Mouse (Mus musculus) midbrain, embryonic 14.5 days (tissue): ENCODE results near the gene Wls. TPM values are rescaled to one million over a fixed set of nuclear protein-coding genes. Genes with fewer than 3 reads are reported as not detected.

Source experiments
- ATAC-seq: fragments of 200-750 bp; cut with Nextera tagmentation; 2 replicates; pipeline ENCODE4 v1.8.0; 2017; ENCODE audit warnings: moderate number of reproducible peaks, moderate library complexity; ENCODE audit not compliant: low FRiP score, low TSS enrichment
- DNase-seq: peaks from one replicate; pipeline ENCODE4 v3.0.0-alpha.2; 2015
- H3K27ac ChIP-seq: fragments of 300-500 bp; sonication (generic); replicated peaks from 2 replicates; pipeline ENCODE4 v1.5.1; 2014; ENCODE audit warnings: mild to moderate bottlenecking, low read depth, low read length, moderate library complexity
- H3K27me3 ChIP-seq: fragments of 300-500 bp; sonication (generic); 2 replicates; pipeline ENCODE4 v1.6.1; 2014; ENCODE audit warnings: low read length, control low read depth, mixed read lengths; ENCODE audit not compliant: control insufficient read depth, insufficient read depth
- H3K36me3 ChIP-seq: fragments of 300-500 bp; sonication (generic); 2 replicates; pipeline ENCODE4 v1.6.1; 2014; ENCODE audit warnings: low read length, control low read depth; ENCODE audit not compliant: control insufficient read depth, insufficient read depth
- H3K4me1 ChIP-seq: fragments of 300-500 bp; sonication (generic); 2 replicates; pipeline ENCODE4 v1.6.1; 2014; ENCODE audit warnings: mild to moderate bottlenecking, antibody characterized with exemption, low read length, control low read depth; ENCODE audit not compliant: control insufficient read depth, insufficient read depth
- H3K4me2 ChIP-seq: fragments of 300-500 bp; sonication (generic); 2 replicates; pipeline ENCODE4 v1.6.1; 2014; ENCODE audit warnings: mild to moderate bottlenecking, low read length, moderate library complexity
- H3K4me3 ChIP-seq: fragments of 300-500 bp; sonication (generic); replicated peaks from 2 replicates; pipeline ENCODE4 v1.5.1; 2014; ENCODE audit warnings: low read depth, low read length
- H3K9ac ChIP-seq: fragments of 300-500 bp; sonication (generic); replicated peaks from 2 replicates; pipeline ENCODE4 v1.6.1; 2014; ENCODE audit warnings: mild to moderate bottlenecking, low read length, moderate library complexity
- H3K9me3 ChIP-seq: fragments of 300-500 bp; sonication (generic); 2 replicates; pipeline ENCODE4 v1.6.1; 2016; ENCODE audit warnings: low read length, control low read depth, mixed read lengths; ENCODE audit not compliant: control insufficient read depth
- WGBS: fragments of 180-500 bp; shearing (Covaris S2); extraction: QIAGEN DNeasy Blood & Tissue Kit; methylation state at CpG from one replicate; pipeline ENCODE4 v1.1.7; 2014; 5-methylcytosine and 5-hydroxymethylcytosine counted together
- polyA plus RNA-seq: library from polyadenylated mRNA; unstranded; fragments of >200 nt; fragmentation: Nextera tagmentation; extraction: Ambion mirVana; gene quantifications from 2 replicates; pipeline ENCODE4 v1.2.1, GENCODE M21; 2014

Gene Wls
- polyA plus RNA-seq, 1 experiment from 2014 or later, result 104 TPM

DNA sequence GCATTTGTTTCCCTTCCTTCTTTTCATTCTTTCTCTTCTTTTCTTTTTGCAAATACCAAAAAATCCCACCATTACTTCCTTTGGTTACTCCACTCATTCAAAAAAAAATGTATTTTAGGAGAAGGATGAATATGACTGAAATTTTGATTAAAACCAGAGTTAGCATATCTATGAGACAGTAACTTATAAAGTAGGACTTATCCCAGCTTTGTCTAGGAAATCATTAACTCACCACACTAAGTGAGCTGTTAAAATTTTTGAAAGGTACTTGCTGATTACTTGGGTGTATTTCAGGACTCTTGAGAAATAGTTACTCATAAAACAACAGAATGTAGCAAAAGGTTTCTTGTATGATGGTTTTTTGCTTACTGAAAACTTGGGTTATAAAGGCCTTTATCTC is 8.7 kb downstream of the Wls start:
- no peak overlapping the region for H3K27ac ChIP-seq
- H3K27me3 ChIP-seq, result no peaks in the 10 kb centered on the region
- H3K4me2 ChIP-seq, result no peak overlapping the region
- H3K9ac ChIP-seq, result no peak overlapping the region
- H3K4me1 ChIP-seq, result no peaks in the 10 kb centered on the region
- no peaks in the 10 kb centered on the region for H3K36me3 ChIP-seq
- H3K9me3 ChIP-seq, result no peaks in the 10 kb centered on the region
- H3K4me3 ChIP-seq, result no peak overlapping the region
- ATAC-seq (no peak), DNase-seq (no peak)

DNA sequence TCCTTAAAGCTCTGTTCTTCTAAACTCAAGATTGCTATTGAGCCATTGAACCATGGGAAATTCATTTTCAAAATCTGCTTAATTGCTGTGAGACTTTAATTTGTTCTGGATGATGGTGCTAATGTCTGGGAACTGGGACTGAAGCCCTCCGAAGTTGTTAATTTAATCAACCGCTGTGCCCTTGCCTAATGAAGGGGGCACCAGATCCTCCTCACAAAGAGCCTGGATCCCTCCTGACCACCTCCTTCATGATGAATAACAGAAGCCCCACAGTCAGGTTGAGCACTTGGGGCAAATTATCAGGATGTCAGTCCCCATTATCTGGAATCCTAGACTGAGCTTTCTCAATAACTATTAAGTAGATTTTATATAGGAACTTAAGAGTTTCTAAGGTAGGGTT is 12.0 kb downstream of the Wls start:
- H3K27me3 ChIP-seq, result no peaks in the 10 kb centered on the region
- no peak for ATAC-seq
- DNase-seq, result peak; percentile 6
- WGBS, result 31% methylated on average over 2 of the region's 2 CpGs
- no peak overlapping the region for H3K9ac ChIP-seq
- no peak overlapping the region for H3K27ac ChIP-seq
- no peak overlapping the region for H3K4me3 ChIP-seq
- no peak overlapping the region for H3K4me2 ChIP-seq
- no peaks in the 10 kb centered on the region for H3K4me1 ChIP-seq
- H3K36me3 ChIP-seq, result no peaks in the 10 kb centered on the region
- no peaks in the 10 kb centered on the region for H3K9me3 ChIP-seq

DNA sequence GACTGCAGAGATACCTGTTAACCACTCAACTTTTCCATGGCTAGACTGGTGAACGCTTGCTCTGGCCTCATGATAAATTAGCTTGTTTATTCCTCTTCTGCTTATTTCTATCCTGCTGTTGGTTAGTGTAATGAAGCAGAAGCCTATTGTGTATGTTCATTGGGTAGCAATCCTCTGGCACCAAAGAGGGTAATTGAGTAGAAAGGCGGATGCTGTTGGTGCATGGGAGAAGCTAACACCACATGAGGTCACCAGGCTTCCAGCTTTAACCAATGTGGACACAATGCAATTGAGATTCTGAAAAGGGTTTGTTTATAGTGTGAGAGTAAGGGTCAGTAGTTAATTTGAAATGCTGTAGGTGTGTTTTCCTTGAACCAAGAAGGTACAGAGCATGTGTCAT is 12.5 kb downstream of the Wls start:
- DNase-seq, result no peak
- H3K4me1 ChIP-seq, result no peaks in the 10 kb centered on the region
- no peak overlapping the region for H3K4me3 ChIP-seq
- no peak for ATAC-seq
- H3K9me3 ChIP-seq, result no peaks in the 10 kb centered on the region
- no peak overlapping the region for H3K9ac ChIP-seq
- no peak overlapping the region for H3K4me2 ChIP-seq
- WGBS, result 49% methylated on average over 2 of the region's 2 CpGs
- no peak overlapping the region for H3K27ac ChIP-seq
- H3K27me3 ChIP-seq, result no peaks in the 10 kb centered on the region
- H3K36me3 ChIP-seq, result no peaks in the 10 kb centered on the region

DNA sequence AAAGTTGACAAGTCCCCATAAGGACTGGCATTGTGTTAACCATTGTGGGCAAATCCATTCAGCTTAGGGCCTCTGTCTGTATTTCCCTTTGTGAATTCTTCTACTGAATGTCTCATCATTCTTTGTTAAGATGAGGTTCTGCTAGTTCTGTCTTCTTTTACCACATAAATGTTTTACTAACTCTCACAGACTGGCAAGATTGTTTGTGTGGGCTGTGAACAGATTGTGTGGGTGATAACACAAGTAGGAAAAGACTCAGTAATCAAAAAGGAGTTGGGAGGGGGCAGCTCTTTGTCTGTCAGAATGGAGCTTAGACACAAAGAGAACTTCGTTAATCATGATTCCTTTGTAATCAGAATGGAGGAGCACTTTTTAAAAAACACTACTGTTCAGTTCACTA is 17.6 kb downstream of the Wls start:
- ATAC-seq (no peak), DNase-seq (no peak)
- Histone ChIP-seq H3K4me3 (no peak overlapping the region), H3K4me1 (no peaks in the 10 kb centered on the region), H3K36me3 (no peaks in the 10 kb centered on the region), H3K27ac (no peak overlapping the region), H3K27me3 (no peaks in the 10 kb centered on the region), H3K9ac (no peak overlapping the region), H3K9me3 (no peaks in the 10 kb centered on the region), H3K4me2 (no peak overlapping the region)
- 63% methylated on average over 1 of the region's 1 CpGs for WGBS

DNA sequence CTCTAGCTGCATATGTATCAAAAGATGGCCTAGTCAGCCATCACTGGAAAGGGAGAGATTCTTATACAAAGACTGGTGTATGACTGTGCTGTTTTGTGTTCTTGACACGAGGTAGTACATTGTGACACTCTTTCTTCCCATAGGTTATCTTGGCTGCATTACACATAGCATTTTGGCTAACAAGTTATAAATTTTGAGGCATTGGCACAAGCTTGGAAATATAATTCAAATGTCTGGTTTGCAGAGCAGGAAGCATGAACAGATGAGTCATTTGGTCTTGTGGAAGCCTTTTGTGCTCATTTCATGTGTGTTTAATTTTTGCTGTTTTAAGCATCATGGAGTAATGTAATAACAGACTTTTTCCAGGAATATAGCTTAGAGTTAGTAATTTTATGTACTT is 26.2 kb downstream of the Wls start:
- no peak overlapping the region for H3K4me2 ChIP-seq
- DNase-seq (no peak), ATAC-seq (no peak)
- H3K36me3 ChIP-seq, result no peaks in the 10 kb centered on the region
- H3K27me3 ChIP-seq, result no peaks in the 10 kb centered on the region
- H3K4me1 ChIP-seq, result no peaks in the 10 kb centered on the region
- no peak overlapping the region for H3K27ac ChIP-seq
- no peak overlapping the region for H3K4me3 ChIP-seq
- no peaks in the 10 kb centered on the region for H3K9me3 ChIP-seq
- 86% methylated on average over 1 of the region's 1 CpGs for WGBS
- no peak overlapping the region for H3K9ac ChIP-seq

DNA sequence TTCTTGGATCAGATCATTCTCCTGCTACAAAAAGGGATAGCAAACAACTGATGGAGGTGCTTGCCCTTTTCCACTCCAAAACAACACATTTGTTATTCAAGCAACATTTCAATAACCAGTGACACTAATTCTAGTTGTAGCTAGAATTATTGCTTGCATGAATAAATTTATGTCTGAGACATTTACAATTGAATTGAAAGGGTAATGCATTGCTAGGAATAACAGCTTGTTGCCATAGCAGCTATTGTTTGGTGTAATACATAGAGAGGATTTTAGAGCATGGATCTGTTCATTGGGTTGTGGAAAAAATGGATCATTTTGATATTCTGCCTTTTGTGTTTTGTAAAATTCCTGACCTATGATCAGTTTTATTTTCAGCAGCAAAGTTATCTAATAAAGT is 39.5 kb downstream of the Wls start:
- no peaks in the 10 kb centered on the region for H3K4me1 ChIP-seq
- H3K4me2 ChIP-seq, result no peak overlapping the region
- no peaks in the 10 kb centered on the region for H3K27me3 ChIP-seq
- no peak overlapping the region for H3K27ac ChIP-seq
- H3K9ac ChIP-seq, result no peak overlapping the region
- H3K9me3 ChIP-seq, result no peaks in the 10 kb centered on the region
- H3K4me3 ChIP-seq, result no peak overlapping the region
- H3K36me3 ChIP-seq, result no peaks in the 10 kb centered on the region
- DNase-seq (peak; percentile 39), ATAC-seq (peak; percentile 46; the same call in 1 of the 2 replicates)

DNA sequence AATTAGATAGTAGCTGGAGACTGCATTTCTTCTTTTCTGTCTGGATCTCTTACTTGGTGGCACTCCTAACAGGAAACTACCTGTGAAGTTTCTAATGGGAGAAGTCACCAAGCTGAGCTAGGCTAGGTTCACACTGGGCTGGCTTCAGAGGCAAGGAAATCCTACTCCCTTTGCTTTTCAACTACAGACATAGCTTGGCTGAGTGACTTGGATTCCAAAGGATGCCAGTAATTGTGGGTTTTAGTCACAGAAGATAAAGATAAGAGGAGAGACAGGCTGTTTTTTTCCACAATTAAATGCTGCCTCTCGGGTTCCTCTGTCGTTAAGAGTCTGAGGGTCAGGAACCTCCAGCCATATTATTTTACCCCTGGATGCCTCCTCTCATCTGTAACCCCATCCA is 43.9 kb downstream of the Wls start:
- peaks cover 9% of the 10 kb centered on the region for H3K4me1 ChIP-seq
- no peak overlapping the region for H3K4me2 ChIP-seq
- ATAC-seq (no peak), DNase-seq (no peak)
- WGBS, result 26% methylated on average over 2 of the region's 2 CpGs
- H3K27me3 ChIP-seq, result no peaks in the 10 kb centered on the region
- no peak overlapping the region for H3K27ac ChIP-seq
- H3K9ac ChIP-seq, result no peak overlapping the region
- H3K36me3 ChIP-seq, result no peaks in the 10 kb centered on the region
- H3K9me3 ChIP-seq, result no peaks in the 10 kb centered on the region
- no peak overlapping the region for H3K4me3 ChIP-seq

DNA sequence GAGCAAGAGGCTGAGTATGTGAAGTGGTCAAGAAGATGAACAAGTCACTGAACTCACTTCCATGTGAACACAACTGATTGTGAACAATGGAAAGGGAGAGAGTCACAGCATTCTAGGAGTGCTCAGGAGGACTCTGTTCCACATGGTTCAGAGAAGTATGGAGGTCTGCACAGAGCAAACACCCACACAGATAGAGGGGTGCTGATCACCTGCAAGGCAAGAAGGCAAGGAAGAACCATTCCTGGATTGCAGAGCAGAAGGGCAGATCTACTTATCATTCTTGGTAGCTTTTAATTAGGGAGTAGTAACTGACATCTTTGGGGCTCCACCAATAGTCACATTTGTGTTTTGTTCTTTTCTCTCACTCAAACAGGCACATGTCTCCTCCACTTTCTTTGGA is 45.3 kb downstream of the Wls start:
- Histone ChIP-seq H3K4me3 (no peak overlapping the region), H3K4me2 (no peak overlapping the region), H3K9me3 (no peaks in the 10 kb centered on the region), H3K27ac (peak overlapping the region; percentile 33), H3K4me1 (peaks cover 9% of the 10 kb centered on the region), H3K27me3 (no peaks in the 10 kb centered on the region), H3K36me3 (no peaks in the 10 kb centered on the region), H3K9ac (no peak overlapping the region)
- no peak for ATAC-seq
- DNase-seq, result peak; percentile 11

DNA sequence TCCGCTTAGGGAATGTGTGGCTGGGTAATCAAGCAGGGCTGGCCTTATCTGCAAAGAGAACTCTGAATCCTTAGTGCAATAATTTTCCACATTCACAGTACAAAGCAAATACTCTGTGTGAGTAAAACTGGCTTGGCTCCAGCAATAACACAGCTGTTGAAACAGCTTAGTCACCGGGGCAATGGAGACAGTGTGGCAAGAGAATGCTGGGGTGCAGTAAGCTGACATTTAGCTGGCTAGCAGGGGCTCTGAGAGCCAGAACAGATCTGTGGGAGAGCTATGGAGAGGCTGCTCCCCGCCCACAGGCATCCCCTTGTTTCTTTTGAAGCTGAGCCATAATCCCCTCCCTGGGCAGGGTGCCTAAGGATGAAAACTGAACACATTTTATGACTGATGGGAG is 45.8 kb downstream of the Wls start:
- peaks cover 9% of the 10 kb centered on the region for H3K4me1 ChIP-seq
- no peaks in the 10 kb centered on the region for H3K36me3 ChIP-seq
- H3K9ac ChIP-seq, result no peak overlapping the region; the same call in 1 of the 2 replicates
- peak overlapping the region; percentile 33 for H3K27ac ChIP-seq
- 2% methylated on average over 3 of the region's 3 CpGs for WGBS
- DNase-seq (peak; percentile 89), ATAC-seq (peak; percentile 89)
- no peaks in the 10 kb centered on the region for H3K27me3 ChIP-seq
- no peak overlapping the region for H3K4me3 ChIP-seq
- no peak overlapping the region for H3K4me2 ChIP-seq
- no peaks in the 10 kb centered on the region for H3K9me3 ChIP-seq
